Mouse (Mus musculus): ENCODE results near the gene Slc16a10. TPM values are rescaled to one million over a fixed set of nuclear protein-coding genes. Genes with fewer than 3 reads are reported as not detected.

Gene Slc16a10
- polyA plus RNA-seq (2014; fragmentation: Nextera tagmentation; extraction: Ambion mirVana) = 17.9 and 21.9 TPM in 2 replicates

GRCm38 (mm10) chr10:40141864-40142523 lies at the start of gene Slc16a10:
Gene Slc16a10, minus strand, starts transcription at chr10:40142258.
- Histone ChIP-seq H3K36me3 (ENCODE audit: control insufficient read depth, insufficient read depth, low read length) (no peaks in the 10 kb centered on the region), H3K4me1 (ENCODE audit: control insufficient read depth in 2 of 2, insufficient read depth in 2 of 2, low read length in 2 of 2) (peaks cover 2 to 9% of the 10 kb centered on the region in 2 experiments; a peak in 3 of 4 replicates), H3K4me3 (ENCODE audit: control insufficient read depth in 1 of 2, insufficient read depth in 1 of 2, low read depth in 1 of 2, low read length in 2 of 2) (peak within 1 kb of the TSS; percentile 79 to 80), H3K4me2 (ENCODE audit: low read length) (peak within 1 kb of the TSS; percentile 87), H3K27me3 (ENCODE audit: control insufficient read depth, insufficient read depth, low read length) (no peaks in the 10 kb centered on the region), H3K9ac (ENCODE audit: low read length) (peak within 1 kb of the TSS; percentile 87), H3K27ac (replicated peaks in 1 of 2; ENCODE audit: control insufficient read depth in 1 of 2, insufficient read depth in 1 of 2, low read depth in 2 of 2, low read length in 2 of 2) (peak within 1 kb of the TSS; percentile 82 to 84), H3K9me3 (ENCODE audit: control insufficient read depth, low read length) (no peaks in the 10 kb centered on the region)
- peak; percentile 95 for ATAC-seq (ENCODE audit: insufficient number of reproducible peaks, insufficient read depth, low FRiP score, low read depth)
- under 1% methylated on average over 66 of the region's 76 CpGs for WGBS

GRCm38 (mm10) chr10:40191338-40191979 lies 49.4 kb upstream of the Slc16a10 start:
- Histone ChIP-seq H3K36me3 (ENCODE audit: control insufficient read depth, insufficient read depth, low read length) (no peaks in the 10 kb centered on the region), H3K27ac (replicated peaks in 1 of 2; ENCODE audit: control insufficient read depth in 1 of 2, insufficient read depth in 1 of 2, low read depth in 2 of 2, low read length in 2 of 2) (no peak overlapping the region), H3K9ac (ENCODE audit: low read length) (no peak overlapping the region), H3K27me3 (ENCODE audit: control insufficient read depth, insufficient read depth, low read length) (0 out of 2 replicates have a peak, but pooled peaks cover 4% of the 10 kb centered on the region), H3K4me3 (ENCODE audit: control insufficient read depth in 1 of 2, insufficient read depth in 1 of 2, low read depth in 1 of 2, low read length in 2 of 2) (no peak overlapping the region), H3K4me1 (ENCODE audit: control insufficient read depth in 2 of 2, insufficient read depth in 2 of 2, low read length in 2 of 2) (no peaks in the 10 kb centered on the region; a peak in 1 of 4 replicates), H3K4me2 (ENCODE audit: low read length) (peak overlapping the region; percentile 43), H3K9me3 (ENCODE audit: control insufficient read depth, low read length) (no peaks in the 10 kb centered on the region)
- no peak for ATAC-seq (ENCODE audit: insufficient number of reproducible peaks, insufficient read depth, low FRiP score, low read depth)
- 48% methylated on average over 22 of the region's 22 CpGs for WGBS

GRCm38 (mm10) chr10:40190871-40191270 lies 48.8 kb upstream of the Slc16a10 start:
- WGBS = 76% methylated on average over 8 of the region's 8 CpGs
- ATAC-seq (ENCODE audit: insufficient number of reproducible peaks, insufficient read depth, low FRiP score, low read depth) = no peak
- no peak overlapping the region for H3K4me3 ChIP-seq (ENCODE audit: control insufficient read depth in 1 of 2, insufficient read depth in 1 of 2, low read depth in 1 of 2, low read length in 2 of 2)
- H3K27ac ChIP-seq (replicated peaks in 1 of 2; ENCODE audit: control insufficient read depth in 1 of 2, insufficient read depth in 1 of 2, low read depth in 2 of 2, low read length in 2 of 2) = no peak overlapping the region
- no peak overlapping the region for H3K4me2 ChIP-seq (ENCODE audit: low read length)
- H3K9me3 ChIP-seq (ENCODE audit: control insufficient read depth, low read length) = no peaks in the 10 kb centered on the region
- 0 out of 2 replicates have a peak, but pooled peaks cover 4% of the 10 kb centered on the region for H3K27me3 ChIP-seq (ENCODE audit: control insufficient read depth, insufficient read depth, low read length)
- no peaks in the 10 kb centered on the region for H3K36me3 ChIP-seq (ENCODE audit: control insufficient read depth, insufficient read depth, low read length)
- no peaks in the 10 kb centered on the region; a peak in 1 of 4 replicates for H3K4me1 ChIP-seq (ENCODE audit: control insufficient read depth in 2 of 2, insufficient read depth in 2 of 2, low read length in 2 of 2)
- H3K9ac ChIP-seq (ENCODE audit: low read length) = no peak overlapping the region

GRCm38 (mm10) chr10:40189689-40190088 lies 47.6 kb upstream of the Slc16a10 start:
- H3K9ac ChIP-seq (ENCODE audit: low read length) = no peak overlapping the region
- WGBS = 73% methylated on average over 2 of the region's 2 CpGs
- no peak overlapping the region for H3K27ac ChIP-seq (replicated peaks in 1 of 2; ENCODE audit: control insufficient read depth in 1 of 2, insufficient read depth in 1 of 2, low read depth in 2 of 2, low read length in 2 of 2)
- no peaks in the 10 kb centered on the region for H3K36me3 ChIP-seq (ENCODE audit: control insufficient read depth, insufficient read depth, low read length)
- no peak overlapping the region for H3K4me3 ChIP-seq (ENCODE audit: control insufficient read depth in 1 of 2, insufficient read depth in 1 of 2, low read depth in 1 of 2, low read length in 2 of 2)
- H3K4me1 ChIP-seq (ENCODE audit: control insufficient read depth in 2 of 2, insufficient read depth in 2 of 2, low read length in 2 of 2) = no peaks in the 10 kb centered on the region; a peak in 1 of 4 replicates
- no peak for ATAC-seq (ENCODE audit: insufficient number of reproducible peaks, insufficient read depth, low FRiP score, low read depth)
- no peaks in the 10 kb centered on the region for H3K9me3 ChIP-seq (ENCODE audit: control insufficient read depth, low read length)
- no peak overlapping the region for H3K4me2 ChIP-seq (ENCODE audit: low read length)
- 0 out of 2 replicates have a peak, but pooled peaks cover 4% of the 10 kb centered on the region for H3K27me3 ChIP-seq (ENCODE audit: control insufficient read depth, insufficient read depth, low read length)

DNA sequence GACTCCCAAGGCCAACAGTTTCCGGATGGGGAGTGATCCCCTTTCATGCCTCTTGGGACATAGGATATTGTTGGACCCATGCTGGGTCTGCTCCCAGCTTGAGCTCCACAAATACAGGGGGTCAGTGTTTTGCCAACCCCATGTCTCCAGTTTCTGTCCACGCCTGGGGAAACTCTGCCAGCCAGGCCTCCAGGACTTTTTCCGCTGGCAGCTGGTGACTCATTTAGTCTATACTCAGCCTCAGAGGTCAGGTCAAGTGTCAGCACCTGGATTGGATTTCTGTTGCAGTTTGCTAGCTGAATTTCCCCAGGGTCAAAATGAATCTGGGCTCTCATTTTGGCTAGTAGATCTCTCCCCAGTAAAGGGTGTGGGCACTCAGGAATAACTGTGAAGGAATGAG lies 46.8 kb upstream of the Slc16a10 start:
- Histone ChIP-seq H3K9ac (ENCODE audit: low read length) (no peak overlapping the region), H3K4me2 (ENCODE audit: low read length) (no peak overlapping the region), H3K36me3 (ENCODE audit: control insufficient read depth, insufficient read depth, low read length) (no peaks in the 10 kb centered on the region), H3K9me3 (ENCODE audit: control insufficient read depth, low read length) (no peaks in the 10 kb centered on the region), H3K27me3 (ENCODE audit: control insufficient read depth, insufficient read depth, low read length) (0 out of 2 replicates have a peak, but pooled peaks cover 4% of the 10 kb centered on the region), H3K27ac (replicated peaks in 1 of 2; ENCODE audit: control insufficient read depth in 1 of 2, insufficient read depth in 1 of 2, low read depth in 2 of 2, low read length in 2 of 2) (no peak overlapping the region), H3K4me1 (ENCODE audit: control insufficient read depth in 2 of 2, insufficient read depth in 2 of 2, low read length in 2 of 2) (no peaks in the 10 kb centered on the region; a peak in 1 of 4 replicates), H3K4me3 (ENCODE audit: control insufficient read depth in 1 of 2, insufficient read depth in 1 of 2, low read depth in 1 of 2, low read length in 2 of 2) (no peak overlapping the region)
- ATAC-seq (ENCODE audit: insufficient number of reproducible peaks, insufficient read depth, low FRiP score, low read depth) = no peak
- WGBS = 76% methylated on average over 3 of the region's 3 CpGs

GRCm38 (mm10) chr10:40185956-40186355 lies 43.9 kb upstream of the Slc16a10 start:
- Histone ChIP-seq H3K9ac (ENCODE audit: low read length) (no peak overlapping the region), H3K36me3 (ENCODE audit: control insufficient read depth, insufficient read depth, low read length) (no peaks in the 10 kb centered on the region), H3K27ac (replicated peaks in 1 of 2; ENCODE audit: control insufficient read depth in 1 of 2, insufficient read depth in 1 of 2, low read depth in 2 of 2, low read length in 2 of 2) (no peak overlapping the region), H3K4me3 (ENCODE audit: control insufficient read depth in 1 of 2, insufficient read depth in 1 of 2, low read depth in 1 of 2, low read length in 2 of 2) (no peak overlapping the region), H3K27me3 (ENCODE audit: control insufficient read depth, insufficient read depth, low read length) (0 out of 2 replicates have a peak, but pooled peaks cover 4% of the 10 kb centered on the region), H3K9me3 (ENCODE audit: control insufficient read depth, low read length) (no peaks in the 10 kb centered on the region), H3K4me1 (ENCODE audit: control insufficient read depth in 2 of 2, insufficient read depth in 2 of 2, low read length in 2 of 2) (peaks cover 0 to 5% of the 10 kb centered on the region in 2 experiments; a peak in 1 of 4 replicates), H3K4me2 (ENCODE audit: low read length) (no peak overlapping the region)
- ATAC-seq (ENCODE audit: insufficient number of reproducible peaks, insufficient read depth, low FRiP score, low read depth) = no peak

DNA sequence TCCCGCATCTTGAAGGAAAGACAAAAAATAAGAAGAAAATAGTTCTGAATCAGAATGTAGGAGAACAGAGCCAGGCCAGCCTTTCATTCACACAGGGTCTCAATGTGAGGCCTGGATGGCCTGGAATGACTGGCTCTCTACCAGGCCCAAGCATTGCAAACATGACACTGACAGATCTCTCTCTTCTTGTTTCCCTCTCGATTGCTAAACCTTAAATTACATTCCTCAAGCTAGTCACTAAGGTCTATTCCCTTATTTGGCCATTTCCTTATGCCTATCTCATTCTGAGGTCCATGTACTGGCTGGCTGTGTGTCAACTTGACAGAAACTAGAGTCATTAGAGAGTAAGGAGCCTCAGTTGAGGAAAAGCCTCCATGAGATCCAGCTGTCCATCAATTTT lies 38.0 kb upstream of the Slc16a10 start:
- Histone ChIP-seq H3K4me2 (ENCODE audit: low read length) (no peak overlapping the region), H3K9ac (ENCODE audit: low read length) (no peak overlapping the region), H3K27me3 (ENCODE audit: control insufficient read depth, insufficient read depth, low read length) (no peaks in the 10 kb centered on the region), H3K36me3 (ENCODE audit: control insufficient read depth, insufficient read depth, low read length) (no peaks in the 10 kb centered on the region), H3K4me1 (ENCODE audit: control insufficient read depth in 2 of 2, insufficient read depth in 2 of 2, low read length in 2 of 2) (peaks cover 4 to 9% of the 10 kb centered on the region in 2 experiments; a peak in 2 of 4 replicates), H3K27ac (replicated peaks in 1 of 2; ENCODE audit: control insufficient read depth in 1 of 2, insufficient read depth in 1 of 2, low read depth in 2 of 2, low read length in 2 of 2) (no peak overlapping the region), H3K4me3 (ENCODE audit: control insufficient read depth in 1 of 2, insufficient read depth in 1 of 2, low read depth in 1 of 2, low read length in 2 of 2) (no peak overlapping the region), H3K9me3 (ENCODE audit: control insufficient read depth, low read length) (no peaks in the 10 kb centered on the region)
- 66% methylated on average over 2 of the region's 2 CpGs for WGBS
- no peak for ATAC-seq (ENCODE audit: insufficient number of reproducible peaks, insufficient read depth, low FRiP score, low read depth)

All from heart, embryonic 14.5 days (tissue).